Mouse (Mus musculus) common myeloid progenitor, adult 5-6 weeks (primary cell): ENCODE data around the gene D5Ertd579e. TPM values are rescaled to one million over a fixed set of nuclear protein-coding genes. Genes with fewer than 3 reads are reported as not detected.
A peak's percentile ranks its signal among the peaks of the same experiment; 100 is the strongest.

Experiments used
- ATAC-seq: replicated peaks from 2 replicates; pipeline ENCODE4 v1.8.0; 2016; ENCODE audit warnings: low read depth, mild to moderate bottlenecking, moderate TSS enrichment, inconsistent platforms; ENCODE audit not compliant: poor library complexity, severe bottlenecking
- total RNA-seq: library from RNA; stranded (forward); fragments of 200-1000, 187-1606 nt; gene quantifications from 2 replicates; pipeline ENCODE4 v1.2.3, GENCODE M21; 2017

The D5Ertd579e gene
- total RNA-seq, 1 experiment from 2014 or later = 44.8 TPM

DNA sequence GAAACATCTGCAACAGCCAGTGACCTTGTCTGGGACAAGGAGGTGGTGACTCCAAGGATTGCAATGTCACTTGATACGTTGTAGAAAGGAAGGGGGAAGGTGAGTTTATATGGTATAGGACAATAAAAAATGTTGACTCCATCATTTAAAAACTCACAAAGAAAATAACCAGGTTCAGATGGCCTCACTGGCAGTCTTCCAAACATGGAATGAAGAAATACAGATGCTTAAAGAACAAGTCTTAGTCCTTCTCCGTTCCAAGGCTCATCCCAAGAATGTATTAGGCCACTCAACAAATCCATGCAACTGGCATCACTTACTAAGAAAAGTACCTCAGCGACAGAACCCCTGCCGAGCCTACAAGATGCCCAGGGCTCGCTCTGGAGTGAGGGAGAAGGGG is 141.3 kb downstream of the D5Ertd579e start:
- no peak for ATAC-seq

DNA sequence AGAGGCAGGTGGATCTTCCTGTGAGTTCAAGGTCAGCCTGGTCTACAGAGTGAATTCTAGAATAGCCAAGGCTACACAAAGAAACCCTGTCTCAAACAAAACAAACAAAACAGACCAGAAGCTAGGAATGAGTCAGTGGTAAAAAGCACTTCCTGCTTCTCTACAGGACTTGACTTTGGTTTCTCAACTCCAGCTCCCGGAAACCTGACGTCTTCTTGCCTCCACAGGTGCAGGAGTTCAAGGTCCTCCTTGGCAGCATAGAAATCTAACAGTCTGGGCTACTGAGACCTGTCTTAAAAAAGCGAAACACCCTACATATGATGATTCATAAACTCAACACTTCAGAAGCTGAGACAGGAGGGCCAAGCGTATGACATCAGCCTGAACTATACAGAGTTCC is 141.9 kb downstream of the D5Ertd579e start:
- peak; percentile 31 for ATAC-seq

GRCm38 (mm10) chr5:36553056-36553606 is 142.7 kb downstream of the D5Ertd579e start:
- no peak for ATAC-seq

- no peak for ATAC-seq
Measured at GRCm38 (mm10) chr5:36552391-36552790, 143.4 kb downstream of the D5Ertd579e start.

Other genes starting within 250 kb of the D5Ertd579e start
- gene Grpel1, start 231.0 kb downstream of the D5Ertd579e start, total RNA-seq = 26.7 and 37.0 TPM in 2 replicates
- gene Tada2b, start 211.7 kb downstream of the D5Ertd579e start, total RNA-seq = 10.8 and 20.3 TPM in 2 replicates
- 0.05 and 0.39 TPM in 2 replicates for gene Ccdc96, start 211.4 kb downstream of the D5Ertd579e start, total RNA-seq
- gene Tbc1d14, start 102.7 kb downstream of the D5Ertd579e start, total RNA-seq = 14.1 and 14.8 TPM in 2 replicates
- 18.3 and 20.3 TPM in 2 replicates for gene Bloc1s4, start 52.6 kb upstream of the D5Ertd579e start, total RNA-seq
- 273 and 299 TPM in 2 replicates for gene Mrfap1, start 100.7 kb upstream of the D5Ertd579e start, total RNA-seq
- 11.9 and 20.8 TPM in 2 replicates for gene Man2b2, start 134.6 kb upstream of the D5Ertd579e start, total RNA-seq
- not detected in 2 replicates for gene Ppp2r2c, start 172.5 kb upstream of the D5Ertd579e start, total RNA-seq